Mouse (Mus musculus): ENCODE results near the gene Ttc41.
"Not testable (repeated sequence)": the region's sequence is repeated elsewhere in the genome, so short reads cannot be mapped to it uniquely, and the experiment has no call there.

DNA sequence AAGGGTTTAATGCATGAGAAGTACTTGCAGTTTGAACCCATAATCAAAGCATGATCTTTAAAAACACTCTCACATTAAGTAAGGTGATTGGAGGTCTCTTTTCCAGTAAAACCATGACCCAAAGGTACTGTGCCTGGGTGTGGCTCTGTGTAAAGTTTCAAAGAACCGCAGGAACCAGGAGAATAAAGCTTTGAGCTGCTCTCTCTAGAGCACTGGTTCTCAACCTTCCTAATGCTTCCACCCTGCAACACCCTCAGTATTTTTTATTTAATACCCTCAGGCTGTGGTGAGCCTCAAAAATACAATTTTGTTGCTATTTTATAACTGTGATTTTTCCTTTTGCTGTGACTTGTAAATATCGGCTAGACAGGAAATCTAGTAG lies 20.8 kb upstream of the Ttc41 start:
- TF ChIP-seq CTCF, EP300 (IDR thresholded peaks at IDR 0.05): not testable (repeated sequence)

Measured in lung, postnatal 0 days (tissue).